Mouse (Mus musculus) kidney, postnatal 14 days (tissue): ENCODE data around the gene Dis3l2.

Source experiments
- DNase-seq: peaks from one replicate; pipeline ENCODE4 v3.0.0; 2022; ENCODE audit warnings: mixed read lengths

The Dis3l2 gene

DNA sequence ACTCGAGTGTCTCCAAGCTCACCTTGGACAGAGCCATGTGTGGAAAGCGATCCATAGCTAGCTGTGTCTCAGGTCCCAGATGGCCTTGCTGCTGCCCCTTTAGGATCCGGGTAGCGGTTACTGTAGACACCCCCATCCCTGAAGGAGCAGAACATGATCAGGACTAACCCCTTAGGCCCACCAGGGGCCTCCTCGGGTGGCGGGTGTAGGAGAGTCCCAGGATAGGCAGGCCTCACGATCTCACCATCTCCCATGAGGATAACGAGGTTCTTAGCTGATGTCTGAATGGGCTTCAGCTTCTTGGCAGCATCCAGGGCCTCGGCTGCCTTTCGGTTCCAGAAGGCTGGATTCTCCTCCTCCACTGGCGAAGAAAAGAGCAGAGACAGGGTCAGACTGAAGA lies 385.6 kb downstream of the Dis3l2 start:
- no peak for DNase-seq

DNA sequence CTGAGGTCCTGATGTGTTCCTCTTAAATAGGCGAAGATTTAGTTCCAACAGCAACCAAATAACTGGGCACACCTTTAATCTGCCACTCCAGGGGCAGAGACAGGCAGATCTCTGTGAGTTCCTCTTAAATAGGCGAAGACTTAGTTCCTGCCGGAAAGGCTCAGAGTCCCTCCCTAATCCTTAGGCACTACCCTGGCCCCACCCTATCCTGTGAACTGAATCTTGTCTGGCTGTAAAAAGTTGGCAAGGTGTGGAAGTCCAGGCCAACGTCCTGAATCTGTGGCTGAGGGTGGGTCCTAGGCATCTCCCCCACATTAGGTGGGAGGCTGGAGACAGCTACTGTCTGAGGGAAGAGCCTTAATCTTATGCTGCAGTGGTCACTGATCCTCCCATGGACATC lies 386.2 kb downstream of the Dis3l2 start, which contains the start of gene Alppl2:
Alppl2 (minus strand) TSS at position 101 of the 400 bp plus-strand sequence.
- no peak for DNase-seq

DNA sequence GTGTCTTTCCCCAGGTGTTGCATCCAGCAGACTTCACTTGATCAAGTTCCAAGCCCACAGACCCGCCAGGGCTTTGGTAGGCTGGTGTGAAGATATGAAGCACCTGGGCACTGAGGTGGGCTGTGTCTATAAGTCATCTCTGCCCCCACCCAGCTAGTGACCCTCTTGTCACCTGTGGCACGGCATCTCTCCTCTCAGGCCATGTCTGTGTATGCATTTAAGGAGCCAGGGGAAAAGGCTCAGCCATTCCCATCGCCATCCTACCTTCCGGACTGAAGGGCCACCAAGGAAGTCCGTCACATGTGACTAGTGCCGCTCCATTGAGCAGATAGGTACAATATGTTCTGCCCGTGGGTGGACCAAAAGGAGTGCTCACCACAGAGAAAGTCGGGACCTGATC lies 392.0 kb downstream of the Dis3l2 start:
- DNase-seq, result no peak

DNA sequence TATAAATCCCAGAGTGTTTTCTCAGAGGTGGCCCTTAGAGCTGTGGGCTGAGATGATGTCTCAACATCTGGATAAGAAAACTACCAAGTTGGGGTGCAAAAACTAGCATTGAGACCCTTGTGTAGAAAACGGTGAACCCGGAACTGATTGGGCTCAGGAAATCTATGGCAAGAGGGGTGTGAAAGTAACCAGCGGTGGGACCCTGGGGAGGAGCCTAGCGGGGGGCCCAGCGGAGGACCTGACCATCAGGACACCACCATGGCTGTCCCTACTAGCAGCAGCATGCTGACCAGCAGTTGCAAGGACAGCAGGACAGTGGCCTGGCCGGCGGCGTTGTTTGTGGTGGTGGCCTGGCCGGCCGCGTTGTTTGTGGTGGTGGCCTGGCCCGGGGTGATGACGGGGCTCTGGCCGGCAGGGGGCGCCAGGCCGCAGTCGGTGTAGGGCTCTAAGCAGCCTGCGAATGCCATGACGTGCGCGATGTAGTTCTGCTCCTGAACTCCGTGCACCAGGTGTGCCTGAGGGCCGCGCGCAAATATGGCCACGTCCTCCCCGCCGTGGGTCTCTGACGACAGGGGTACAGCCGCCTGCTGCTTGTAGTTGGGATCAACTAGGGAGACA lies 394.9 kb downstream of the Dis3l2 start:
- peak; percentile 69 for DNase-seq
